Mouse (Mus musculus) skeletal muscle tissue, adult 2 months (tissue): ENCODE measurements around the gene Washc3.
A peak's percentile ranks its signal among the peaks of the same experiment; 100 is the strongest.

ENCODE experiments used
- DNase-seq: peaks from one replicate; pipeline ENCODE4 v3.0.0-alpha.2; 2012; ENCODE audit warnings: low read depth, low spot score

Gene Washc3

DNA sequence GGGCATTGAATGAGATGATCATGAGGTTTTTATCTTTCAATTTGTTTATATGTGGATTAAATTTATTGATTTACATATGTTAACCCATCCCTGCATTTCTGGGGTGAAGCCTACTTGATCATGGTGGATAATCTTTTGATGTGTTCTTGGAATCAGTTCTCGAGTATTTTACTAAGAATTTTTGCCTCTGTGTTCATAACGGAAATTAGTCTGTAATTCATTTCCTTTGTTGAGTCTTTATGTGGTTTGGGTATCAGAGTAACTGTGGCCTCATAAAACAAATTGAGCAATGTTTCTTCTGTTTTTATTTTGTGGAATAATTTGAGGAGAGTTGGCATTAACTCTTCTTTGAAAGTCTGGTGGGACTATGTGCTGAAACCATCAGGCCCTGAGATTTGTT lies 54.7 kb downstream of the Washc3 start:
- no peak for DNase-seq

DNA sequence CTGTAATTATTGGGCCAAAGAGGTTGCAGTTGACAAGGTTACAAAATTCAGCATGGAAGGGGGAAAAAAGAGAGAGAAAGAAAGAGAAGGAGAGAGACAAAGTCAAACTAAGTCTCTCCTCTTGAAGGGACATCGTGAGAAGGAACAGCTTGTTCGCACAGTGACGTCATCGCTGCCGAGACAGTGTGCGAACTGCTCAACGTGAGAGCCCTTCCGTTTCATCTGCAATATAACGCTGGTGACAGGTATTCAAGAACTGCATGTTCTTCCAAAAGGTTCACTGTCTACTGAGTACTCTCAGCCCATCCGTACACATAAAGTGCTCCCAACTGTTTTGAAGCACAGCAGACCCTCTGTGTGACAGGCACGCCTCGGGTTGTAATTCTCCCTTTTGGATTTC lies 59.4 kb downstream of the Washc3 start:
- peak; percentile 15 for DNase-seq

DNA sequence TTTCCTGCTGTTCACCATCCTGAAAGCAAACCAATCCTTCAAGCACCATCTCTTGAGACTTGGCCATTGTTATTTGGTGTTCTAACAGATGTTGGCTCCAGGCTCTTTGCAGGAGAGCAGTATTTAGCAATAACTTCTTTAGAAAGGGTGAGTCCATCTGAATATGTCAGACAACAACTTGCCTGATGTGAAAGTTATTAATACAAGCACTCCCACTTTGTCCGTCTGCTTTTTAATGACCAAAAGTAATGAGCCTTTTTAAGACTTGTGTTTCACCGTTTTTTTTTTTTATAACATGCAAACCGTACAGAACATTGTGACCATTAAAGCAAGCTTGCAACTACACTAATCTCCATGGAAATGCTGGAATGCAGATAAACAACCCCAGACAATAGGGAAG lies 60.3 kb downstream of the Washc3 start:
- DNase-seq, result peak; percentile 21

DNA sequence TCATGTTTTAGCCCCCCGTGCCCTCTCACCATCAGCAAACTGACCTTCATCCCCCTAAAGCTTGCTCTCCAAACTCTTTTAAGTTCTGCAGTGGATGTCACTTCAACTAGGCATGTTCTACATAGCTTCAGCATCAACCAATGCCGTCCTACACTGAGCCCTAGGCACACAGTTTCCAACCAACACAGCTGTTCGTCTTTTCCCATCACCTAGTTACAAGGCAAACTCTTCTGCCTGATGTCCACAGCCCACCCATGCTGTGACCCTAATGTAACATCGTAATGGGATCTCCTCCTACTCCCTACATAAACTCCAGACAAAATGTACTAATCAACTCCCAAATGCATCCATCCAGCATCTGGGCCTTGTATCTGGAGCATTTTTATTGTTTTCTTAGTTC lies 62.5 kb downstream of the Washc3 start:
- DNase-seq, result no peak

DNA sequence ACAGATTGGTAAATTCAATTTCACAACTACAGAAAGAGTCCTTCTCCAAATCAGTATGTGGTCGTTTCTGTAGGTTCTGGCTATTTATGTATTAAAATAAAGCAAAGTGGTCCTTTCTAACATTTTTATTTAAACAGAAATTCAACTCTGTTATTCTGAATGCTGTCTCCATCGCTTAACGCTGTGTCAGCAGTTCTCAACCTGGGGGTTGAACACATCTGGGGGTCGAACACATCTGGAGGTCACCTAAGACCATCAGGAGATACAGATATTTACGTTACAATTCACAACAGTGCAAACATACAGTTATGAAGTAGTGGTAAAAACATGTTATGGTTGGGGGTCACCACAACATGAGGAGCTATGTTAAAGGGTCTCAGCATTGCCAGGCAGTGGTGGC lies 73.2 kb downstream of the Washc3 start:
- no peak for DNase-seq

DNA sequence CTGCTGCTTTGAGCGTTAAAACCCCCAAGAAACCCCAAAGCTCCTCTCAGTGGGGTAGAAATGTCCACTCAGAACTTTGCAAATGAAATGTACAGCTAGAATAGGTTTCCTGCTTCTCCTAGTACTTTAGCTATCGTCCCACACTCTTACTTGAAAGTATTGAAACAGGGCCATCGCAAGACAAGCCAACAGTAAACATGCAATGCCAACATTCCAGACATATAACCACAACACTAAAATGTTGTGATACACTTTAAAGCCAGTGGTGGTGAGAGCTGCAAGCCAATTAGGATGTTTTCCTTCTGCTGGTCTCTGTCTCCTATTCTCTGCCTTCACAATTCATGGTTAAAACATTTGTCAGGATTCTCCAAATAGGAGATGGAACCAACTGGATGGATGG lies 80.8 kb downstream of the Washc3 start:
- no peak for DNase-seq

DNA sequence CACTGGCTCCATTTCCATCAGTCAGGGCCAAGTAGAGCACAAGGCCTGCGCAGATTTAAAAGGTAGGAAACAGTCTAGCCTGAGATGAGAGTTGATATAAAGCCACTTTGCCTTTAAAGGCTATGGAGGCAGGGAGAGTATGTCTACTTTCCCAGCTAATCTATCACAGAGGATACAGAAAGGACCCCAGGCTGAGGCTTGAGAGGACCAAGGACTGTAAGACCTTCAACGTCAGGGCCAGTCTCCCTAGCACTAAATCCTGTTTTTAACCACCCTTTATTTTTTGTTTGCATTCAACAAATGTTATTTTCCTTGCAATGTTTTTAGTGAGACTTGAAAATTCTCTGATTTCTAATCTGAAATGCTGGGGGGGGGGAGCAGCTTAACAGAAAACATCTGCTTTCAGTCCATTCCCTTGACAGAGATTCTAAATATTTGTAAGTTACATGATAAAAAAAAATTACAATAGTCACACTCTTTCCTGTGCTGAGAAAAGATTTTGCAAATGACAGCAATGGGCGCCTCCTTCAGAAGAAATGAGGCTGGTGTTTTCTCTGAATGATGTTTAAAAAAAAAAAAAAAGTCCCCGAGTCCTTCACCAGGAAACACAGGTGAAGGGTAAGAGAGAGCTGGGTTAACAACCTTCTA lies 83.6 kb downstream of the Washc3 start:
- no peak for DNase-seq

DNA sequence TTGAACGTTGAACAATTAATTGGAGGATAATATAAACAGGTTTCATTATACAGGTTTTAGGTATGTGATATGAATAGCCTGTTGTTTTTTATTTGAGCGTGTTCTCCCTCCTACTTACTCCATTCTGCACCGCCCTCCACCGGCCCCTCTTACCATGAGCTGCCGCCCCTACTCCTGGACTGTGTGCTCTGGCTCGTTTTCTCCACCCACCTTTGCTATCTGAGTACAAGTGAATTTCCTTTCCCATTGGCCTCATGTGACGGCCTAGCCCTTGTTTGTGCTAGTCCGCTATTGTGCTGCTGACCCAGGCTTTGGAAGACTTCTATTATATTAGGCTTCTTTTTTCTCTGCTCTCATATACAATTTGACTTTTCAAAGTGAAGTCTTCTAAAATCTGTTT lies 86.4 kb downstream of the Washc3 start:
- no peak for DNase-seq

DNA sequence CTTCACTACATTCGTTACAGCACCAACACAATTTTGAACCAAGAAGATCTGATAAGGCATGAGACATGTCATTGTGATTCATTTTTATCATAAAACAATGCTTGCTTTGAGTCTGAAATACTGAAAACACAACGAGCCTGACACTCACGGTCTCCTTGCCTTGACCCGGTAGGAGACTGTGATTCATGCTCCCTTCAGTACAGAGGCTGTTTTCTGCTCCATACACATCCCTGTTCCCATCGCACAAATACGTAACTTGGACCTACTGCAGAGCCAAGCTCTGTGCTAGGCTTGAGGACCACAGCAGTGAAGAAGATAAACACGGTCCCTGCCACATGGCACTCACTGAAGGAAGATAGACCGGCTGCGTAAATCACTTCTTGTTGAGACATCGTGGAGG lies 87.2 kb downstream of the Washc3 start:
- DNase-seq, result no peak

DNA sequence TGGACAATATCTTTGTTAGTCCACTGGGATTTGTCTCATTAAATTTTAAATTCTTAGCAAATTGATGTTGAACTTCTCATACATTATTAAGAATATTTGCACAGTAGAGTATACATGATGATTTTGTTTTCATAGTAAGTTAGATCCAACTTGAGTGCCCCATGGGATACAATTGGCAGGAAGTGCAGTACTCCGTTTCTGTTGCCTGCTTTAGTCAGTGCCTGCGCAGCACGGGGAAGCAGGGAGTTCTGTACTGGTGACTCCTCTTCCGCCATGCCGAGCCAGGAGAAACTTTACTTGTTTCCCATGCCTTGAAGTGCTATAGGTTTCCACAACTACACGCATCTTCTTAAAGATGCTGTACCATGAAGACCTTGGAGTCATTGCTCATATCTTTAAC lies 94.2 kb downstream of the Washc3 start:
- DNase-seq, result peak; percentile 69
